Mouse (Mus musculus) cortical plate, adult 2 months (tissue): ENCODE measurements around the gene Plpp4. TPM values are rescaled to one million over a fixed set of nuclear protein-coding genes. Genes with fewer than 3 reads are reported as not detected.

Experiments
- H3K27ac ChIP-seq: fragments of 200-500 bp; 2 replicates; pipeline ENCODE4 v1.5.1; 2012; ENCODE audit warnings: low read length, control low read depth, inconsistent platforms; ENCODE audit not compliant: insufficient read depth
- H3K4me1 ChIP-seq: fragments of 200-500 bp; 2 replicates; pipeline ENCODE4 v1.6.1; 2011; ENCODE audit warnings: low read length; ENCODE audit not compliant: control insufficient read depth, insufficient read depth
- H3K4me3 ChIP-seq: fragments of 200-500 bp; 2 replicates; pipeline ENCODE4 v1.5.1; 2011; ENCODE audit warnings: mild to moderate bottlenecking, low read length, control low read depth; ENCODE audit not compliant: insufficient read depth
- CTCF ChIP-seq: fragments of 200-500 bp; IDR thresholded peaks from 2 replicates; pipeline ENCODE4 v1.5.1; 2011; ENCODE audit warnings: mild to moderate bottlenecking, control low read depth, low read length; ENCODE audit not compliant: insufficient read depth; ENCODE audit errors: extremely low read depth
- POLR2A ChIP-seq: fragments of 200-500 bp; IDR thresholded peaks from 2 replicates; pipeline ENCODE4 v1.6.1; 2011; ENCODE audit warnings: mild to moderate bottlenecking, low read length, control low read depth; ENCODE audit not compliant: insufficient read depth; ENCODE audit errors: extremely low read depth
- polyA plus RNA-seq: library from polyadenylated mRNA; depleted of rRNA; stranded (reverse); fragments of >200 nt; gene quantifications from 2 replicates; pipeline ENCODE4 v1.2.3, GENCODE M21; 2012

Plpp4 gene
- polyA plus RNA-seq, 1 experiment = 7.9 TPM

DNA sequence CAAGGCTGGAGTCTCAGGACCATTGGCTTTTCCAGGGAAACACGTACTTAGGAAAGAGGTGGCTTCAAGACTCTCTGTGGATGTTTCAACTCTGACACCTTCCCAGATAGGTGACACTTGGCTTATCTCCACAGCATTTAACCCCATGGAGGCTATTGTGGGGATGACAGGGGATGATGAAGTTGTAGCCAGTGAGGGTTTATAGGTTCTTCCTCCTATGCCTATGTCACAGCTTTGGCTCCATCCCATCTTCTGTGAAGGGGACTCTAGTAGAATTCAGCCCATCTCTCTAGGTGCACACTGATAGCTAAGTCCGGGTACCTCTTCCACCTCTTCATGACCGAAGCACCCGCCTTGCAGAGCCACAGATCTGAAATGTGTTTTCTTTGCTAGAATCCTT lies 25.1 kb downstream of the Plpp4 start:
- H3K27ac ChIP-seq = no peak overlapping the region
- H3K4me1 ChIP-seq = no peaks in the 10 kb centered on the region
- no peak overlapping the region for H3K4me3 ChIP-seq
- no peak for TF ChIP-seq POLR2A
- TF ChIP-seq CTCF = no peak

DNA sequence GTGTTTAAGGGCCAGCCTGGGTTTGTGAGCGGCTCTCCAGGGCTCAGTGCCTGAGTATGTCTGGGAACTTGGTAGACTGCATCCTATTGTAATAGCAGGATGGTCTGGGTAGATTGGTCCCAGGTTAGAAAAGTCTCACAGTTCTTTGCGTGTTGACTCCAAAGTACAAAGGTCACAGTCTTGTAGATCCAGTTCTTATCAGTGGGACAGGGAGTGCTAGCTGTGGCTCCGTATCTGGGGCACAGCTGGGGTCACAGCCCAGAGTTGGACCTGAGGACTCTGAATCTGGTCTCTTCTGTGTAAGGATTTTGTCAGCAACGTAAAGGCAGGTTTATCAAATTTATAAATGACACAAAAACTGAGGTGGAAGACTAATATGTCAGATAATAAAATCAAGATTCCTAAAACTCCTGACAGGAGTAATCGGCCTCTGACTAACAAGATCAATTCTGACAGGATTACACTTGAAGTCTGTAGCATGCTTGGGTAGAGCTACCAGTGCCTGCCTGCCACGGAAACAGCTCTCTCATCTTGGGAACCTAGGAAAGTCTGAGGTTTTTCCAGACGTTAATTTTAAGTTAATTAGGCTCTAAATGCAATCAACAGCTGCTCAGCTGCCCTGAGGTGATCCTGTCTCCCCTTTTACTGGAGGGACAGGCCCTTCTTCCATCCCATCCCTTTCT lies 28.5 kb downstream of the Plpp4 start:
- no peak overlapping the region for H3K27ac ChIP-seq
- H3K4me1 ChIP-seq = no peaks in the 10 kb centered on the region
- no peak overlapping the region for H3K4me3 ChIP-seq
- no peak for TF ChIP-seq POLR2A
- no peak for TF ChIP-seq CTCF

DNA sequence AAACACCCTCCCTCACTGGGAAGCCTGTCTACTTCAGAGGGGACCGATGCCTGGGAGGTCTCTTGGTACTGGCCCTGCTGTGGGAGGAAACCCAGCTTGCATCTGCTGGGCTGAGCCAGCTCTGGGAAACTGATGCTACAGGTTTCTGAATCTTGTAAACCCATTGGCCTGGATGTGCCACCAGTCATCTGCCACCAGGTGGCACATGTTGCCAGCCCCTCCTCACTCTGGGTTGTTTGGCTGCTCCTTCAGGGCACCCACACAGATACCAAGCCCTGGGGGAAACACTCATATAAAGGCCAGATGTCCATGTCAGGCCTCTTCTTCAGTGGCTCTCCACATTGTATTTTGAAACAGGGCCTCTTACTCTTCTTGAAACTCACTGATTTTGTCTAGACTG lies 36.4 kb downstream of the Plpp4 start:
- no peak for TF ChIP-seq POLR2A
- TF ChIP-seq CTCF = peak; percentile 31
- H3K4me1 ChIP-seq = peaks cover 2% of the 10 kb centered on the region; the same call in 1 of the 2 replicates
- no peak overlapping the region for H3K4me3 ChIP-seq
- H3K27ac ChIP-seq = no peak overlapping the region

DNA sequence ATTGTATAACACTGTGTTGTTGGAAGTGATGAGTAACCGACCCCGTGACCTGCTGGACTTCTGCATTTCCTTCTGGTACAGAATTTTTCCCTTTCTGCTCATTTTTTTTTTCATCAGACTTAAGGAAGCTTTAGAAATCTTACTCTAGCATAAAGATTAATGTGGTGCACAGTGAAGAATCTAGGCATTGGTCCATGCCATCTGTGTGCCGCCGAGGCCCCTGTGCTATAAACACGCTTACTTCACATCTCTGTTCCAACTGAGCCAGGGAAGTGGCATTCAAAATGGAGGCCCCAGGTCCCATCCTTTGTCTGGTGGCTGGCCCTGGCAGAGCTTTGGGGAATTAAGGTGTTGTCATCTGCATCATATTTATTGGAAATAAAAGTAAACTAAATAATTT lies 44.8 kb downstream of the Plpp4 start:
- no peak for TF ChIP-seq CTCF

DNA sequence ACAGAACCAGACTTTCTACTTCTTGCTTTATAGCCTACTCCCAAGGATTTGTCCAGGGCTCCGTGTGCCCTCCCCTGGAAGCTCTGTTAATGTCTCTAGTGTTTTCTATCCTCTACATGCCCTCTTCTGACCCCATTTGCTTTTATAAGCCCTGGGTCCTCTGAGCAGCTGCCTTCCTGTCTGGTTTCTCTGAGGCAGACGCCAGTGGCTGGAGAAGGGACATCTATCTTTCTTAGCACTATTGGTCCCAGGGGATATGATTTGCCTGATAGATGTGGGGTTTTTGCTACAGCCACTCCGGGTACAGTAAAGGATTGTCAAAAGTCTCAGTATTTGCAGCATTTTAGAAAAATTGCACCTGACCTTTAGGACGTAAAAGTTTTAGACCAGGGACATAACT lies 46.5 kb downstream of the Plpp4 start:
- no peak overlapping the region for H3K27ac ChIP-seq
- H3K4me3 ChIP-seq = no peak overlapping the region
- H3K4me1 ChIP-seq = peaks cover 2% of the 10 kb centered on the region
- TF ChIP-seq POLR2A (no peak), CTCF (no peak)

More for the DNA sequence above, 44.8 kb downstream of the Plpp4 start:
- no peak overlapping the region for H3K27ac ChIP-seq
- H3K4me1 ChIP-seq = no peaks in the 10 kb centered on the region
- H3K4me3 ChIP-seq = no peak overlapping the region

DNA sequence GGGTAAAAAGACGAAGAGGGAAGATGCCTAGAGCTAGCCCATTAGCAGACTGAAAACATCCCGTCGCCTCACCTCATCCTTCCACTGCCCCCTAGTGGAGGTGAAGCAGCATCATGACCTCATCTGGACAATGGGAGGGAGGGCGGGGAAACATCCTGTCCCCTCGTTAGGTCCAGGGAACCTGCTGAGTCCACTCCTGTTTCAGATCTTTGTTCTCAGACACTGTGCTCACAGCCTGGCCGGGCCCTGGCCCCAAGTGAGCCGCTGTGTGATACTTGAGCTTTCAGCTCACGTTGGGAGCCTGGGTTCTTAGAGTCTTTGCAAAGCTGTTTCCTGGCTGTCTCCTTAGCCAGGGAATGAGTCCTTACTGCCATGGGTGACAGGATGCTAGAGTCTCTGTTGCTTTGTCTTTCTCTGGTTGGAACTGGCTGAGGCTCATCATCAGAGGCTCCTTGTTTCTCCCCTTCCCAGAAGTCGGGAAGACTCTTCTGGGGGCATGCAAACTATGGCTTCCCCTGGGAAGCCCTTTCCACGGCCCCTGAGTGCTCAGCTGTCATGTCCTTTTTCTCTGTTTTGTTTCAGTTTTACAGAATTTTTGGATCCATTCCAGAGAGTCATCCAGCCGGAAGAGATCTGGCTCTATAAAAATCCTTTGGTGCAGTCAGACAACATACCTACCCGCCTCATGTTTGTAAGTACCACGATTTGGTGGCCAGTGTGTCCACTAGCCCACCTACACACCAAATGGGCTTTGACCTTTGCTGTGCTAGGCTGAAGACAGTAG lies 50.4 kb downstream of the Plpp4 start:
- Histone ChIP-seq H3K27ac (no peak overlapping the region), H3K4me3 (no peak overlapping the region), H3K4me1 (peaks cover 2% of the 10 kb centered on the region)
- TF ChIP-seq CTCF (peak; percentile 42), POLR2A (no peak)

DNA sequence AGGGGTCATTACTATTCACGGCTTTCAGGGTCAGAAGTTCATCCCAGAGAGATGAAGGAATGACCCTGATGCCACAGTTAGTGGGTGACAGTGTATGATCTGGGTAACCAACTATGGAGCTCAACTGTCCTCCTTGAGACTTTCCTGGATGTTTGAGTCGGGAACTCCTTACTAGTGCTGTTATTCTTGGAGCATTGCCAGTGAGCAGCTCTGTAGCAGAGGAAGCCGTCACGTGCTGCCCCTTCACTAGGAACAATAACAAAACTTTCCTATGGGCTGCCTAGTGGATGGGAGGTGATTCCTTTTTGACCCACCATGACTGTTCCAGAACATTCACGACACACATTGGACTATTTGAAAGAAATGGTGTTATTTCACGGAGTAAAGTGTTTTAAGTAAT lies 51.8 kb downstream of the Plpp4 start:
- Histone ChIP-seq H3K27ac (no peak overlapping the region), H3K4me1 (peaks cover 2% of the 10 kb centered on the region), H3K4me3 (no peak overlapping the region)
- TF ChIP-seq POLR2A = no peak
- no peak for TF ChIP-seq CTCF

DNA sequence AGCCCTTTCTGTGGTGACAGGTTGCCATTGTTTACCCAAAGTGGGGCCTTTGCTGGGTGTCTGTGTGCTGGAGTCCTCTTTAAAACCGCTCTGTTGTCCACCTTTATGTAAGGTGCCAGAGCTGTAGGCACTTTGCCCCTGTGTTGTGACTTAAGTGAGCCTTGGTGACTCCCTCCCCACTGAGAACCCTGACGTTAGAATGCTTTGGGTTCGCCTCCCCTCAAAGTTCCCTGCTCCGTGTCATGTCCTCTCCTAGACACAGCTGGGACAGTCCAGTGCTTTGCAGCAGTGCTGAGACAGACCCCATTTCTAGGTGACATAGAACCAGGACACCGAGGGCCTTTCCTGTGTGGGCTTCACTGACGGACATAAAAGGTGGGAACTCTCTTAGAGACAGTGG lies 55.7 kb downstream of the Plpp4 start:
- Histone ChIP-seq H3K4me1 (peaks cover 1% of the 10 kb centered on the region), H3K27ac (no peak overlapping the region), H3K4me3 (no peak overlapping the region)
- TF ChIP-seq POLR2A = no peak
- TF ChIP-seq CTCF = no peak

DNA sequence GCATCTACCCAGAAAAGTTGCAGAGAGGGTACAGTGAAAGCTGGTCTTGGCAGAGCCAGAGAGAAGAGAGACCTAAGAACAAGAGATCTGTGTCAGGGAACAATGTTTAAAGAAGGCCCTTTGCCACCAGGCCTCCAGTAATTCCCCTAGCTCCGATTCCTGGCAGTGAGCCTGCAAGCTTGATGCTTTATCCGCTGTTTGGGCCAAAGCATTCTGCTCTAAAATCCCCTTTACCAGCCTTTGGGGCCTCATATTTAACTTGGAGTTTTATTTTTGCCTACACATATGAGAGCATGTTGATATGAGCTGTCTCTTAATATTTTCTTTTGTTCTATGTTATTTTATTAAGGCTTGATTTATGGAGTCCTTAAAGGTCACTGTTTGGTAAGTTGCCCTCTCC lies 57.1 kb downstream of the Plpp4 start:
- TF ChIP-seq POLR2A (no peak), CTCF (no peak)
- H3K27ac ChIP-seq = no peak overlapping the region

DNA sequence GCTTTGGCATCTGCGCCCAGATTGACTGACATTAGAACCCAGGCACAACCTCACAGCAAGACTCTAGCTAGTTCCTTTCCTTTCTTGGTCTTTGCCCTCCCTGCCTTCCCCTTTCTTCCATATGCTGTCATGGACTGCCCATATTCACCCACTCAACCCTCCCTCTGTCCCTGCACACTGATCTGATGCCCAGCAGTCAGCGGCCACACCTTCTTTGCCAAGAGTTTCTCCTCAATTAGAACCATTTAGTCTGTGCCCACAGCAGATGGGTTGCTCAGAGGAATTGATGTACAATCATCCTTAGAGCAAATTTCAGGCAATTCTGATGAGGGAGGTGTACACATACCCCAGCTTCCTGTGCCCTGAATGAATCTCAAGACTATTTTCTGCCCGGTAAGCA lies 83.3 kb downstream of the Plpp4 start:
- H3K4me3 ChIP-seq = no peak overlapping the region
- TF ChIP-seq CTCF (no peak), POLR2A (no peak)
- H3K27ac ChIP-seq = no peak overlapping the region
- no peaks in the 10 kb centered on the region for H3K4me1 ChIP-seq

More for the DNA sequence above, 57.1 kb downstream of the Plpp4 start:
- Histone ChIP-seq H3K4me1 (no peaks in the 10 kb centered on the region), H3K4me3 (no peak overlapping the region)
